Mouse (Mus musculus) thymus, postnatal 25 days (tissue): ENCODE results near the gene Nmrk1.

Experiments used
- DNase-seq: peaks from one replicate; pipeline ENCODE4 v3.0.0; 2022

Gene Nmrk1

GRCm38 (mm10) chr19:18654984-18655383 lies 23.2 kb downstream of the Nmrk1 start:
- DNase-seq, result no peak

- DNase-seq, result no peak
These were observed 24.2 kb downstream of the Nmrk1 start for GRCm38 (mm10) chr19:18655999-18656398.

- DNase-seq, result no peak
These were observed 26.7 kb downstream of the Nmrk1 start for GRCm38 (mm10) chr19:18658473-18658872.

GRCm38 (mm10) chr19:18659349-18659748 lies 27.6 kb downstream of the Nmrk1 start:
- DNase-seq, result no peak

- DNase-seq, result no peak
These were observed 28.7 kb downstream of the Nmrk1 start for GRCm38 (mm10) chr19:18660466-18660865.

- DNase-seq, result no peak
These were observed 29.9 kb downstream of the Nmrk1 start for GRCm38 (mm10) chr19:18661683-18662082.

- no peak for DNase-seq
These were observed 32.2 kb downstream of the Nmrk1 start for GRCm38 (mm10) chr19:18663904-18664303.

- no peak for DNase-seq
These were observed 35.2 kb downstream of the Nmrk1 start for GRCm38 (mm10) chr19:18666966-18667365.

- DNase-seq, result no peak
These were observed 37.8 kb downstream of the Nmrk1 start for GRCm38 (mm10) chr19:18669551-18669950.

- peak; percentile 99 for DNase-seq
These were observed 38.9 kb downstream of the Nmrk1 start, which contains the start of gene Carnmt1 for GRCm38 (mm10) chr19:18670608-18671007. Carnmt1 (plus strand) TSS chr19:18670764.

GRCm38 (mm10) chr19:18671056-18671741 lies 39.4 kb downstream of the Nmrk1 start:
- peak; percentile 56 for DNase-seq

GRCm38 (mm10) chr19:18672498-18672897 lies 40.7 kb downstream of the Nmrk1 start:
- no peak for DNase-seq

GRCm38 (mm10) chr19:18673116-18673515 lies 41.4 kb downstream of the Nmrk1 start:
- no peak for DNase-seq

GRCm38 (mm10) chr19:18682142-18682541 lies 50.4 kb downstream of the Nmrk1 start:
- DNase-seq, result no peak

GRCm38 (mm10) chr19:18687556-18687955 lies 55.8 kb downstream of the Nmrk1 start:
- peak; percentile 51 for DNase-seq

GRCm38 (mm10) chr19:18692176-18692575 lies 60.4 kb downstream of the Nmrk1 start:
- no peak for DNase-seq

GRCm38 (mm10) chr19:18692768-18693167 lies 61.0 kb downstream of the Nmrk1 start:
- DNase-seq, result no peak

GRCm38 (mm10) chr19:18695116-18695515 lies 63.4 kb downstream of the Nmrk1 start:
- DNase-seq, result no peak

- DNase-seq, result no peak
These were observed 63.8 kb downstream of the Nmrk1 start for GRCm38 (mm10) chr19:18695552-18695951.
